Mouse (Mus musculus) gastrocnemius, postnatal 10 days (tissue): ENCODE results near the gene Telo2. TPM values are rescaled to one million over a fixed set of nuclear protein-coding genes. Genes with fewer than 3 reads are reported as not detected.

Experiments
- total RNA-seq, 2 experiments: library from RNA; stranded (reverse); gene quantifications; 2 replicates each; pipeline ENCODE4 v1.2.3; 2021

Telo2 gene
- total RNA-seq, 2 experiments from 2014 or later: 13.0 to 16.1 TPM

Other genes with a start within 250 kb of the Telo2 start
- gene Igfals, start 250.0 kb downstream of the Telo2 start, total RNA-seq: 1 to 10 TPM; 3.6 to 7.0 TPM
- 10 to 100 TPM; 15.0 to 18.5 TPM for gene Nubp2, start 229.6 kb downstream of the Telo2 start, total RNA-seq
- 10 to 100 TPM; 28.2 to 30.4 TPM for gene Spsb3, start 229.3 kb downstream of the Telo2 start, total RNA-seq
- 10 to 100 TPM; 12.0 to 20.8 TPM for gene Eme2, start 220.9 kb downstream of the Telo2 start, total RNA-seq
- 100 to 1,000 TPM; 108 to 121 TPM for gene Mrps34, start 220.9 kb downstream of the Telo2 start, total RNA-seq
- gene Nme3, start 219.5 kb downstream of the Telo2 start, total RNA-seq: 10 to 100 TPM; 13.5 to 14.7 TPM
- gene Mapk8ip3, start 179.0 kb downstream of the Telo2 start, total RNA-seq: 10 to 100 TPM; 23.5 to 37.8 TPM
- 10 to 100 TPM; 17.2 to 24.5 TPM for gene Jpt2, start 155.3 kb downstream of the Telo2 start, total RNA-seq
- gene Cramp1l, start 100.2 kb downstream of the Telo2 start, total RNA-seq: 1 to 10 TPM; 9.1 to 9.9 TPM
- gene Ift140, start 99.9 kb downstream of the Telo2 start, total RNA-seq: 1 to 10 TPM; 6.3 to 7.3 TPM
- gene Tmem204, start 32.4 kb downstream of the Telo2 start, total RNA-seq: 10 to 100 TPM; 16.0 to 16.5 TPM
- 1 to 10 TPM; 7.3 to 8.7 TPM for gene Ptx4, start 4.8 kb upstream of the Telo2 start, total RNA-seq
- 10 to 100 TPM; 14.0 to 20.0 TPM for gene Clcn7, start 17.4 kb upstream of the Telo2 start, total RNA-seq
- gene Ccdc154, start 46.5 kb upstream of the Telo2 start, total RNA-seq: under 1 TPM; 0.09 TPM
- gene Gm38655, start 59.5 kb upstream of the Telo2 start, total RNA-seq: not detected
- gene BC003965, start 68.6 kb upstream of the Telo2 start, total RNA-seq: 10 to 100 TPM; 12.3 to 12.4 TPM
- 1 to 10 TPM; 6.8 to 8.0 TPM for gene Unkl, start 72.4 kb upstream of the Telo2 start, total RNA-seq
- 10 to 100 TPM; 13.1 to 13.5 TPM for gene Gnptg, start 124.2 kb upstream of the Telo2 start, total RNA-seq
- gene Tsr3, start 124.2 kb upstream of the Telo2 start, total RNA-seq: 10 to 100 TPM; 21.0 to 21.3 TPM
- gene Baiap3, start 140.4 kb upstream of the Telo2 start, total RNA-seq: under 1 TPM; 0.26 to 0.59 TPM
- 100 to 1,000 TPM; 113 to 136 TPM for gene Ube2i, start 158.7 kb upstream of the Telo2 start, total RNA-seq
- 1 to 10 TPM; 5.0 to 5.2 TPM for gene Prss34, start 182.4 kb upstream of the Telo2 start, total RNA-seq
- gene Prss28, start 192.7 kb upstream of the Telo2 start, total RNA-seq: not detected
- gene Prss29, start 202.7 kb upstream of the Telo2 start, total RNA-seq: not detected
- 1 to 10 TPM; 7.2 to 8.4 TPM for gene Tpsab1, start 229.6 kb upstream of the Telo2 start, total RNA-seq